Mouse (Mus musculus) neural tube, embryonic 15.5 days (tissue): ENCODE data around the gene Mink1. TPM values are rescaled to one million over a fixed set of nuclear protein-coding genes. Genes with fewer than 3 reads are reported as not detected.
"Not testable (repeated sequence)": the region's sequence is repeated elsewhere in the genome, so short reads cannot be mapped to it uniquely, and the experiment has no call there.

Source experiments
- ATAC-seq: fragments of 200-750 bp; cut with Nextera tagmentation; 2 replicates; pipeline ENCODE4 v1.8.0; 2017; ENCODE audit warnings: mild to moderate bottlenecking, moderate TSS enrichment, moderate library complexity; ENCODE audit not compliant: low FRiP score
- H3K27ac ChIP-seq: fragments of 300-500 bp; sonication (generic); replicated peaks from 2 replicates; pipeline ENCODE4 v1.5.1; 2015; ENCODE audit warnings: mild to moderate bottlenecking, inconsistent platforms
- H3K27me3 ChIP-seq: fragments of 300-500 bp; sonication (generic); replicated peaks from 2 replicates; pipeline ENCODE4 v1.6.1; 2015; ENCODE audit warnings: inconsistent platforms
- H3K36me3 ChIP-seq: fragments of 300-500 bp; sonication (generic); 2 replicates; pipeline ENCODE4 v1.6.1; 2015; ENCODE audit warnings: inconsistent platforms
- H3K4me1 ChIP-seq: fragments of 300-500 bp; sonication (generic); 2 replicates; pipeline ENCODE4 v1.6.1; 2015; ENCODE audit warnings: inconsistent platforms
- H3K4me2 ChIP-seq: fragments of 300-500 bp; sonication (generic); 2 replicates; pipeline ENCODE4 v1.6.1; 2015; ENCODE audit warnings: inconsistent platforms, mild to moderate bottlenecking, moderate library complexity
- H3K4me3 ChIP-seq: fragments of 300-500 bp; sonication (generic); replicated peaks from 2 replicates; pipeline ENCODE4 v1.5.1; 2015; ENCODE audit warnings: mild to moderate bottlenecking, inconsistent platforms
- H3K9ac ChIP-seq: fragments of 300-500 bp; sonication (generic); replicated peaks from 2 replicates; pipeline ENCODE4 v1.6.1; 2015; ENCODE audit warnings: mild to moderate bottlenecking, inconsistent platforms
- H3K9me3 ChIP-seq: fragments of 300-500 bp; sonication (generic); replicated peaks from 2 replicates; pipeline ENCODE4 v1.6.1; 2016; ENCODE audit warnings: inconsistent platforms
- WGBS: fragments of 180-500 bp; shearing (Covaris S2); methylation state at CpG from one replicate; pipeline ENCODE4 v1.1.7; 2015; ENCODE audit warnings: mixed read lengths; 5-methylcytosine and 5-hydroxymethylcytosine counted together
- polyA plus RNA-seq: library from polyadenylated mRNA; unstranded; fragments of >200 nt; fragmentation: Nextera tagmentation; extraction: Ambion mirVana; gene quantifications from 2 replicates; pipeline ENCODE4 v1.2.1, GENCODE M21; 2015

Gene Mink1
- polyA plus RNA-seq, result 15.0 and 16.6 TPM in 2 replicates

DNA sequence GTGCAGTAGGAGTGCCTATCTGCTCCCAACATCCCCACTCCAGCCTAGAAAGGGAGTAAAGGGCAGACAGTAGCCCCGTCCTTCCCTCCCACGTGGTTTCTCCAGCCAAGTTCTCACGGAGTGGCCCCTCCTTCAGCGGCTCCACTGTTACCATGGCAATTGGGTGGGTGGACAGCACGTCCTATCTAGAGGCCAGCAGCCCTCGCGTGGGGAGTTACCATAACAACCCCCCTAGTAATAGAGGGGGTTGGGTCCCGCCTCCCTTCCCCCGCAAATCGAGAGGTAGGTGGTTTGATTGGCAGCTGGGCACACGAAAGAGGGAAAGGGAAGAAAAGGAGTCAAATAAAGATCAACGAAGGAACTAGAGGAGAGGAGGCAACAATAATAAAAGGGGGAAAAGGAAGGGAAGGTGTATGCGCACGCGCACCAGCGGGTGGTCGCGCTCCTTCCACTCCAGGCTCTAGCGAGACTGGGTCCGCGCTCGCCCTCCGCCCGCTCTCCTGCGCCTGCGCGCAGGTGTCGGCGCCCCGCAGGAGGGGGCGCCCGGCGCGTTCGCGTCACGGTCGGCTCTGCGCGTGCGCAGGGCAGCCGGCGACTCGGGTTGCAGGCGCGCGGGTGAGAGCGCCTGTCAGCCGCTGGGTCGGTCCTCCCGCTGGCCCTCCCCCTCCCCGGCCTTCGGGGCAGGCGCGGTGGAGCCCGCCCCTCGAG is at the start of gene Mink1:
Mink1 (plus strand) TSS at position 595 of the 708 bp plus-strand sequence.
- WGBS, result under 1% methylated on average over 34 of the region's 57 CpGs
- ATAC-seq, result peak; percentile 91
- Histone ChIP-seq H3K36me3 (no peaks in the 10 kb centered on the region), H3K27ac (peak within 1 kb of the TSS; percentile 87), H3K4me1 (peaks cover 49% of the 10 kb centered on the region), H3K9me3 (no peaks in the 10 kb centered on the region), H3K9ac (peak within 1 kb of the TSS; percentile 95), H3K27me3 (no peaks in the 10 kb centered on the region), H3K4me2 (peak within 1 kb of the TSS; percentile 78), H3K4me3 (peak within 1 kb of the TSS; percentile 94)

DNA sequence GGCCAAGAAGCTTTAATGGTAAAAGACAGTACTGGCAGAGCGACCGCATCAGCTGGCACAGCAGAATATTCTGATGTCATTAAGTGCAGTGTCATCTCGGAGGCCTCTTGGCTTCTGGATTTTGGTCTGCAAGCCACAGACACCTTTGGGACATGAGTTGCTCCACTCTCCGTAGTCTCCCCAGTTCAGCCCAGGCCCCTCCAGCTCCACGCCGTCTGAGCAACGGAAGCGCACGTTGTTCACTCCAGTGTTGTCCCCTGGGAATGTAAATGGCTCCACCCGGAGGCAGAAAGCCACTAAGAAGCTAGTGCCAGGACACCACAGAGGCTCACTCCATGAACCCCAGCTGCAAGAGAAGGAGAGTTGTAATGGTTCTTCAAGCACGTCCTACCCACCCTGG is 49.2 kb upstream of the Mink1 start:
- H3K9me3 ChIP-seq, result no peaks in the 10 kb centered on the region
- H3K4me3 ChIP-seq, result no peak overlapping the region
- H3K4me1 ChIP-seq, result peaks cover 9% of the 10 kb centered on the region
- H3K4me2 ChIP-seq, result no peak overlapping the region
- ATAC-seq, result no peak
- H3K36me3 ChIP-seq, result no peaks in the 10 kb centered on the region
- 39% methylated on average over 11 of the region's 11 CpGs for WGBS
- no peaks in the 10 kb centered on the region for H3K27me3 ChIP-seq
- no peak overlapping the region for H3K27ac ChIP-seq
- no peak overlapping the region for H3K9ac ChIP-seq

DNA sequence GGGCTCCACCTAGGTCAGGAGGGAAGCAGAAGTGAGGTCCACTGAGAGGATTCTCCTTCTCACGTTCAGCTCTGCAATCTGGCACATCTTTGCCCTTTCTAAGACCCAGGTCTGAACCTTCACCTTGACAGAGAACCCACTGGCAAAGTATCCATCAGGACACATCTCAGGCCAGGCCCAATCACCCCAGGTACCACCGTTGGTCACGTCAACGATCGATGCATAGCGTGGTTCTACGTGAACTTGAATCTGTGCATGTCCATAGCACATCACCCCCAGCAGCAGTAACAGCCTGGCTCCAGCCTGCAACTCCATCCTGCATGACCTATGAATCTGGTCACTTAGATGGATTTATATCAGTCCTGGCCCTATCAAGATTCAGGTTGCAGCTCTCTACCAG is 48.4 kb upstream of the Mink1 start, which contains the start of gene Vmo1:
Vmo1 (minus strand) TSS at position 329 of the 400 bp plus-strand sequence.
- Histone ChIP-seq H3K27me3 (no peaks in the 10 kb centered on the region), H3K36me3 (no peaks in the 10 kb centered on the region), H3K4me1 (peaks cover 9% of the 10 kb centered on the region), H3K4me2 (no peak within 1 kb of the TSS), H3K27ac (no peak within 1 kb of the TSS), H3K4me3 (no peak within 1 kb of the TSS), H3K9ac (no peak within 1 kb of the TSS), H3K9me3 (no peaks in the 10 kb centered on the region)
- WGBS, result 96% methylated on average over 7 of the region's 7 CpGs
- no peak for ATAC-seq

DNA sequence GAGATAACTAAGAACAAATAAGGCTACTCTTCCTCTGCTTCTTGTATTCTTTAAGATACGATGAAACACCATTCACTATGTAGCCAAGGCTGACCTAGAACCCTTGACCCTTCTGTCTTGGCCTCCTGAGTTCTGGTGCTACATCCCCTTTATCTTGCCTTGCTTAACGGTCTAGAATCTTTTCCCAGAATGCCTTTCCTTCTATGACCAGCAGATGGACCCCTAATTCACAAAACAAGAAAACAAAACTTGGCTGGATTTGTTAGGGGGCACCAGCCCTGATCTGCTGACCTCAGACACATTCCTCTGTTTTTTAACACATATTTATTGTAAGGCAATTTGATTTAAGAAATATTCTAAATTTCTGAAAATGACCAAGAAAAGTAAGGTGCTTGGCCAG is 46.3 kb upstream of the Mink1 start:
- Histone ChIP-seq H3K4me1 (peaks cover 11% of the 10 kb centered on the region), H3K9me3 (no peaks in the 10 kb centered on the region), H3K27me3 (0 out of 2 replicates have a peak, but pooled peaks cover 4% of the 10 kb centered on the region), H3K4me3 (no peak overlapping the region), H3K36me3 (no peaks in the 10 kb centered on the region), H3K27ac (no peak overlapping the region), H3K4me2 (no peak overlapping the region), H3K9ac (no peak overlapping the region)
- no peak for ATAC-seq
- WGBS, result 28% methylated on average over 2 of the region's 2 CpGs

DNA sequence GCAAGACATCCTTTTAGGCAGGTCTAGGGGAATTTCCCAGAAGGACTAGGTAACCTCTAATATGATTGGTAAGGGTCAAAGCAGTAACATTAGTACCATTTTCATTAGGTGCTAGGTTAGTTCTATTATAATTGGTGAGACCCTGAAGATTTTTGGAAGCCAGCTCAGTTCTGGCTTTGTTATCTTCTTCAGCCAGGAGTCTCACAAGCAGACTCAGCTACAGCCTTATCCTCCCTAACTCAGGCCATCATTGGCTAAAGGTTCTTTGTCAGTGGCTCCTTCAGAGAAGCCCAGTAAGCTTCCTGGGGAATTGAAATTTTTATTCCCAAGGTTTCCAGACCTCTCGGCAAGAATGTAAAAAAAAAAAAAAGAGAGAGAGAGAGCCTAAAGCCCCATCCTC is 44.2 kb upstream of the Mink1 start:
- 71% methylated on average over 1 of the region's 1 CpGs for WGBS
- no peak overlapping the region for H3K9ac ChIP-seq
- no peaks in the 10 kb centered on the region for H3K9me3 ChIP-seq
- H3K27ac ChIP-seq, result no peak overlapping the region
- ATAC-seq, result no peak
- no peak overlapping the region for H3K4me3 ChIP-seq
- peaks cover 11% of the 10 kb centered on the region for H3K4me1 ChIP-seq
- H3K36me3 ChIP-seq, result no peaks in the 10 kb centered on the region
- 0 out of 2 replicates have a peak, but pooled peaks cover 4% of the 10 kb centered on the region for H3K27me3 ChIP-seq
- H3K4me2 ChIP-seq, result no peak overlapping the region

DNA sequence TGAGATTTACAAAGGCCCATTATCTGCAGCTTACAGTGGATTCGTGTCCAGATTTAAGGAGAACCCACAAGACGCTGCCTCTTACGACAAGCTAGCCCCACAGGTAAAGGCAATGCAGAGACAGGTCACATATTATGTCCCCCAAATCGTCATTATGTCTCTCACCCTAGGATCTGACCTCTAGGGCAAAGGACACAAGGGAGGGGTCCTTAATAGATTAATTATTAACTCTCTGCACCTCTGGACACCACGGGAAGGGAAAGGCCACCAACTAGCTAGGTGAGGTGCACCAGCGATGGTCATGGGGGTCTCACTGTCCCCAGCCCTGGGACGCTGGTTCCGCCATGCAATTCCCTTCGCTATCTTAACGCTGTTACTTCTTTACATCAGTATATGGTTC is 43.8 kb upstream of the Mink1 start, which contains the start of gene Gltpd2:
Gltpd2 (plus strand) TSS at position 274 of the 400 bp plus-strand sequence.
- WGBS, result 80% methylated on average over 10 of the region's 10 CpGs
- H3K36me3 ChIP-seq, result no peaks in the 10 kb centered on the region
- 0 out of 2 replicates have a peak, but pooled peaks cover 4% of the 10 kb centered on the region for H3K27me3 ChIP-seq
- H3K27ac ChIP-seq, result peak within 1 kb of the TSS; percentile 66
- H3K9me3 ChIP-seq, result no peaks in the 10 kb centered on the region
- peak within 1 kb of the TSS; percentile 54 for H3K4me2 ChIP-seq
- H3K4me1 ChIP-seq, result peaks cover 11% of the 10 kb centered on the region
- H3K9ac ChIP-seq, result peak within 1 kb of the TSS; percentile 42
- peak within 1 kb of the TSS; percentile 29 for H3K4me3 ChIP-seq
- no peak for ATAC-seq

DNA sequence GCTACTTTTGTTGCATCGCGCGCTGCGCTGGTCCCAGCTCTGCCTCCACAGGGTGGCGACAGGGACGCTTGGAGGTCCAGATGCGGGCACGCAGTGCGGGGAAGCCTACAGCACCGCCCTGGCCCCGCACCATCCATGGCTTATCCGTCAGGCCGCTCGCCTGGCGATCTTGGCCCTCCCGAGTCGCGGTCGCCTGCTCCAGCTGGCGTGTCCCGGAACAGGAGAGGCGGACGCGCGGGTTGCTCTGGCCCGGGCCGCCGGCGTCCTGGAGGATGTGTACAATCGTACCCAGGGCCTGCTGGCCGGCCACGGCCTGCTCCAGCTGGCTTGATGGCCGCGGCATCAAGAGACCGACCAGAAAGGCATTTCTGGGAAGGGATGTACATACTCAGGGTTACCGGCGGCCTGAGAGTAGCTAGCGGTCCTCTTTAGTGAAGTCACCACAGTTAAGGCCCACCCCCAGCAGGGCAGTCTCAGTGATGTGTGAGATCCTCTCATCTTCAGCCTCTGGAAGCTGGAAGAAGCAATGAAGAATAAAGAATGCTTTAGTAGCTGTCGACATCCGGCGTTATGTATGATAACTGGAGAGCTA is 42.4 kb upstream of the Mink1 start:
- ATAC-seq, result peak; percentile 56; the same call in 1 of the 2 replicates
- Histone ChIP-seq H3K4me1 (peaks cover 14% of the 10 kb centered on the region), H3K9ac (peak overlapping the region; percentile 42), H3K4me2 (peak overlapping the region; percentile 54), H3K27me3 (0 out of 2 replicates have a peak, but pooled peaks cover 4% of the 10 kb centered on the region), H3K36me3 (no peaks in the 10 kb centered on the region), H3K4me3 (peak overlapping the region; percentile 29), H3K9me3 (no peaks in the 10 kb centered on the region), H3K27ac (peak overlapping the region; percentile 66)
- 16% methylated on average over 41 of the region's 41 CpGs for WGBS

DNA sequence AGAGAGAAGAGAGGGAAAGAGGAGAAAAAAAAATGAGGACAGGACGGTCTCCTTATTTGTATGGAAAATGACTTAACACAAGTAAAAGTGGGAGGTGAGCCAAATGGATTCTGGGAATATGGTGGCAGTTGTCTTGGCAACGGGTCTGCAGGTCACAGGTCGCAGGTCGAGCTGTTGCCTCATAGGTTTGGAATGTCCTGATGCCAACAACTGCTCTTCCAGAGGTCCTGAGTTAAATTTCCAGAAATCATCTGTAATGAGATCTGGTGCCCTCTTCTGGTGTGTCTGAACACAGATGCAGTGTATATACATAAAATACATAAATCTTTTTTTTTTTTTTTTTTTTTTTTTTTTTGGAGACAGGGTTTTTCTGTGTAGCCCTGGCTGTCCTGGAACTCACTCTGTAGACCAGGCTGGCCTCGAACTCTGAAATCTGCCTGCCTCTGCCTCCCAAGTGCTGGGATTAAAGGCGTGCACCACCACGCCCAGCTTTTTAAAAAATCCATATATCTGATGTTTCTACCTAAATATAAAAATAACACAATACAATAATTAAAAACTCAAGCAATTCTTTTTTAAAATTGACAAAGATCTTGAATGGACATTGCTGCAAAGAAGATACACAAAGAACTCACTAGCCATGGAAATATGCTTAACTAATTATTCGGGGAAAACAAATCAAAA is 39.2 kb upstream of the Mink1 start:
- not testable (repeated sequence) for H3K27me3 ChIP-seq

DNA sequence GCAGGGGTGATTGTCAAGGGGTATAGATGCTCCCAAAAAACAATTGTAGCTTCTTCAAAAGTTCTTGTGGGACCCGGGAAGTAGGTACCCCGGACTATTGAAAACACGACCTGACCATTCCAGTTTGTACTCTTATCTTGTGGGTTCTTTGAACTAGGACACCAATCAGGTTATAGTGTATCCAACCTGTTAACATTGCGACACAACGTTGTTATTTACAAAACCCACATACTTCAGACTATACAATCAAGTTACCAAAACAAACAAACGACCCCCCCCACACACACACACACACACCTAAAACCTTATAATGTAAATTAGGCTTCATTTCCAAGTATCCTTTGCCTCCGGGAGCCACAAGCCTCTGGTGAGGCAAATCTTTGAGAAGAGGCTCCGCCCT is 37.9 kb upstream of the Mink1 start:
- peak overlapping the region; percentile 69 for H3K4me3 ChIP-seq
- peaks cover 30% of the 10 kb centered on the region for H3K36me3 ChIP-seq
- peak overlapping the region; percentile 86 for H3K4me2 ChIP-seq
- no peak overlapping the region for H3K27ac ChIP-seq
- H3K9ac ChIP-seq, result peak overlapping the region; percentile 34; the same call in 1 of the 2 replicates
- H3K9me3 ChIP-seq, result no peaks in the 10 kb centered on the region
- H3K27me3 ChIP-seq, result 0 out of 2 replicates have a peak, but pooled peaks cover under 1% of the 10 kb centered on the region
- 7% methylated on average over 8 of the region's 8 CpGs for WGBS
- 0 out of 2 replicates have a peak, but pooled peaks have one; percentile 3 for ATAC-seq
- H3K4me1 ChIP-seq, result peaks cover 27% of the 10 kb centered on the region

More for the DNA sequence above, 39.2 kb upstream of the Mink1 start:
- not testable (repeated sequence) for H3K4me3 ChIP-seq, H3K4me2 ChIP-seq, H3K9ac ChIP-seq, H3K27ac ChIP-seq, ATAC-seq, H3K9me3 ChIP-seq
- 89% methylated on average over 8 of the region's 8 CpGs for WGBS
- H3K36me3 ChIP-seq, result peaks cover 20% of the 10 kb centered on the region
- peaks cover 31% of the 10 kb centered on the region for H3K4me1 ChIP-seq

DNA sequence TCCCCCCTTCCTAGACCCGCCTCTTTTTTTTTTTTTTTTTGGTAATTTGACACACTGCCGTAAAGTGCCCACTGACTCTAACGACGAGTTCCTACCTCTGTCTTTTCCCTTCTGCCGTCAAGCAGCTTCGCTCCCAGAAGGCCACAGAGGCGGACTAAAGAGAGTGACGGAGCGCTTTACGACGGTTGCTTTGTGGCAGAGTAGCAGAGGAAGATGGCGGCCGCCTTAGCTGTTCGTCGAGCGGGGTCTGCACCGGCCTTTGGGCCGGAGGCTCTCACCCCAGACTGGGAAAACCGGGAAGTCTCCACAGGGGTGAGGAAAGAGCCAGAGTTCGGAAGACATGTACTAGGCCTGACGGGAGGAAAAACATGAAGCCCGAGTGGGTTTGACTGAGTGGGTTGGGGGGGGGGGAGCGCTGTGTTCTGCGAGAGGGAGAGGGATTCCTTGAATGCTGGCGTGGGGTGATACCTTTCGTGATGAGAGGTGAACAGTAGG is 37.5 kb upstream of the Mink1 start, which contains the start of gene Psmb6:
Psmb6 (plus strand) TSS at position 184 of the 495 bp plus-strand sequence.
- peak within 1 kb of the TSS; percentile 86 for H3K4me2 ChIP-seq
- H3K36me3 ChIP-seq, result peaks cover 30% of the 10 kb centered on the region
- no peaks in the 10 kb centered on the region for H3K9me3 ChIP-seq
- H3K27me3 ChIP-seq, result no peaks in the 10 kb centered on the region
- H3K4me3 ChIP-seq, result peak within 1 kb of the TSS; percentile 69
- H3K9ac ChIP-seq, result peak within 1 kb of the TSS; percentile 66
- peak; percentile 94 for ATAC-seq
- H3K4me1 ChIP-seq, result peaks cover 23% of the 10 kb centered on the region
- peak within 1 kb of the TSS; percentile 69 for H3K27ac ChIP-seq
- under 1% methylated on average over 25 of the region's 26 CpGs for WGBS

DNA sequence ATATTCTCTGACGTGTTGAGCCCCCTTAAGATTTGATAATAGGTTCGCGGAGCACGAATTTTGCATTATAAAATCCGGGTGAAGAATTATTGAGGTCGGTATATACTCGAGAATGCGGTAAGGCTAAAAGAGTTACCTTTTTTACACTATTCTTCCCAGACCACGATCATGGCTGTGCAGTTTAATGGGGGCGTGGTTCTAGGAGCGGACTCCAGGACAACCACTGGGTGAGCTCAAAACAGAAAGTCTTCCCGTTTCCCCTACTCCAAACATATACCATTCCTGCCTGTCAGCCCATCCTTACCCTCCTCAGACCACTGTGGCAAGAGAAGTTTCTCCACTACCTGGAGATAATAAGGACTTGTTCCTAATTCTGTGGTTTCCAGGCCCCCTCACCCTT is 37.0 kb upstream of the Mink1 start:
- Histone ChIP-seq H3K27ac (peak overlapping the region; percentile 69), H3K4me3 (peak overlapping the region; percentile 69), H3K27me3 (no peaks in the 10 kb centered on the region), H3K9me3 (no peaks in the 10 kb centered on the region), H3K9ac (peak overlapping the region; percentile 66), H3K4me2 (peak overlapping the region; percentile 86), H3K36me3 (peaks cover 30% of the 10 kb centered on the region), H3K4me1 (peaks cover 20% of the 10 kb centered on the region)
- 4% methylated on average over 12 of the region's 12 CpGs for WGBS
- ATAC-seq, result peak; percentile 29; the same call in 1 of the 2 replicates
